Mouse (Mus musculus): Measurements from ENCODE around the gene Dchs1. TPM values are rescaled to one million over a fixed set of nuclear protein-coding genes. Genes with fewer than 3 reads are reported as not detected.
A peak's percentile ranks its signal among the peaks of the same experiment; 100 is the strongest.

The Dchs1 gene
- polyA plus RNA-seq (2011; ENCODE audit: insufficient read depth, insufficient read length, low replicate concordance, missing spikeins): 0.17 and 0.49 TPM in 2 replicates

- no peaks in the 10 kb centered on the region for H3K4me1 ChIP-seq (ENCODE audit: control insufficient read depth, insufficient read depth, low read length)
- no peak for TF ChIP-seq POLR2A (IDR thresholded peaks at IDR 0.05; ENCODE audit: borderline replicate concordance, control insufficient read depth, low read depth, low read length)
- H3K27ac ChIP-seq (ENCODE audit: control insufficient read depth, insufficient read depth, low read depth, low read length, poor library complexity): no peak within 1 kb of the TSS
- 5% methylated on average over 69 of the region's 97 CpGs for WGBS
- H3K4me3 ChIP-seq (replicated peaks; ENCODE audit: control insufficient read depth, low read depth, low read length): peak within 1 kb of the TSS; percentile 42
Measured at GRCm38 (mm10) chr7:105787285-105788140, at the start of gene Dchs1. TSS of gene Dchs1 (minus strand) at chr7:105787654.

DNA sequence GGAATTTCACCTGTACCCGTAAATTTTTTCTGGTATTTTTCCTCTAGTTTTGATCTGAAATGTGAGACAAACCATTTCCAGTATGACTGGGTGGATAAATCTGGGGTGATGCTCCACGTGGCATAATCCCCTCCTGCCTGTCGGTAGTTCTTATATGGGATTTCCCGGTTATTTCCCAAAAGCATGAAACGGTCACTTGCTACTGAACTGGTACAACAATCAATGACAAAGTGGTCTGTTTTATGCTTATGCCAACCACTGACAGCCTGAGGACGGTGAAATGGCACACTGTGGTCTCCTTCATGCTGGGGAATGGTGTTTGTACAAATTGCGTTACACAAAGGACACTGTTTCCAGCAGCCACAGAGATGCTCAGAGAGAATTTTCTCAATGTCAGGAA, 36.8 kb upstream of the Dchs1 start:
- no peak overlapping the region for H3K27ac ChIP-seq (ENCODE audit: control insufficient read depth, insufficient read depth, low read depth, low read length, poor library complexity)
- no peak overlapping the region for H3K4me3 ChIP-seq (replicated peaks; ENCODE audit: control insufficient read depth, low read depth, low read length)
- no peaks in the 10 kb centered on the region for H3K4me1 ChIP-seq (ENCODE audit: control insufficient read depth, insufficient read depth, low read length)
- TF ChIP-seq CTCF (IDR thresholded peaks at IDR 0.05; ENCODE audit: control insufficient read depth, insufficient read depth, low read length) (no peak), POLR2A (IDR thresholded peaks at IDR 0.05; ENCODE audit: borderline replicate concordance, control insufficient read depth, low read depth, low read length) (no peak)
- WGBS: 74% methylated on average over 7 of the region's 7 CpGs

- Histone ChIP-seq H3K4me1 (ENCODE audit: control insufficient read depth, insufficient read depth, low read length) (no peaks in the 10 kb centered on the region), H3K27ac (ENCODE audit: control insufficient read depth, insufficient read depth, low read depth, low read length, poor library complexity) (no peak overlapping the region), H3K4me3 (replicated peaks; ENCODE audit: control insufficient read depth, low read depth, low read length) (no peak overlapping the region)
- no peak for TF ChIP-seq CTCF (IDR thresholded peaks at IDR 0.05; ENCODE audit: control insufficient read depth, insufficient read depth, low read length)
- no peak for TF ChIP-seq POLR2A (IDR thresholded peaks at IDR 0.05; ENCODE audit: borderline replicate concordance, control insufficient read depth, low read depth, low read length)
- 0% methylated on average over 1 of the region's 1 CpGs for WGBS
Measured at GRCm38 (mm10) chr7:105818483-105818882, 31.0 kb upstream of the Dchs1 start.

- Histone ChIP-seq H3K4me3 (replicated peaks; ENCODE audit: control insufficient read depth, low read depth, low read length) (no peak overlapping the region), H3K27ac (ENCODE audit: control insufficient read depth, insufficient read depth, low read depth, low read length, poor library complexity) (no peak overlapping the region), H3K4me1 (ENCODE audit: control insufficient read depth, insufficient read depth, low read length) (no peaks in the 10 kb centered on the region)
- no peak for TF ChIP-seq CTCF (IDR thresholded peaks at IDR 0.05; ENCODE audit: control insufficient read depth, insufficient read depth, low read length)
- TF ChIP-seq POLR2A (IDR thresholded peaks at IDR 0.05; ENCODE audit: borderline replicate concordance, control insufficient read depth, low read depth, low read length): no peak
Measured at GRCm38 (mm10) chr7:105816736-105817135, 29.3 kb upstream of the Dchs1 start.

DNA sequence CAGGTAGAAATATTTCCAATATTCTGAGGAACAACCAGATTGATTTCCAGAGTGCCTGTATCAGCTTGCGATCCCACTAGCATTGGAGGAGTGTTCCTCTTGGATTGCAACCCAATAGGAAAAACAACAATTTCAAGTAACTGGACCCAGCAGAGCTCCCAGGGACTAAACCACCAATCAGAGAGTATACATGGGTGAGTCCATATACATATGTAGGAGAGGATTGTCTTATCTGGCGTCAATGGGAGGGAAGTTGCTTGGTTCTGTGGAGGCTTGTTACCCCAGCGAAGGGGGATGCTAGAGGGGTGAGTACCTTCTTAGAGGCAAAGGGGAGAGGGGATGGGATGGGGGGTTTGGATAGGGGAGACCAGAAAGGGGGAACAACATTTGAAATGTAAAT, 25.9 kb upstream of the Dchs1 start:
- Histone ChIP-seq H3K4me3 (replicated peaks; ENCODE audit: control insufficient read depth, low read depth, low read length) (no peak overlapping the region), H3K27ac (ENCODE audit: control insufficient read depth, insufficient read depth, low read depth, low read length, poor library complexity) (no peak overlapping the region), H3K4me1 (ENCODE audit: control insufficient read depth, insufficient read depth, low read length) (no peaks in the 10 kb centered on the region; the same call in 1 of the 2 replicates)
- TF ChIP-seq POLR2A (IDR thresholded peaks at IDR 0.05; ENCODE audit: borderline replicate concordance, control insufficient read depth, low read depth, low read length) (no peak), CTCF (IDR thresholded peaks at IDR 0.05; ENCODE audit: control insufficient read depth, insufficient read depth, low read length) (no peak)
- 86% methylated on average over 3 of the region's 3 CpGs for WGBS

- WGBS: 60% methylated on average over 3 of the region's 3 CpGs
- no peak for TF ChIP-seq CTCF (IDR thresholded peaks at IDR 0.05; ENCODE audit: control insufficient read depth, insufficient read depth, low read length)
- no peak for TF ChIP-seq POLR2A (IDR thresholded peaks at IDR 0.05; ENCODE audit: borderline replicate concordance, control insufficient read depth, low read depth, low read length)
- Histone ChIP-seq H3K4me1 (ENCODE audit: control insufficient read depth, insufficient read depth, low read length) (no peaks in the 10 kb centered on the region; the same call in 1 of the 2 replicates), H3K27ac (ENCODE audit: control insufficient read depth, insufficient read depth, low read depth, low read length, poor library complexity) (no peak overlapping the region), H3K4me3 (replicated peaks; ENCODE audit: control insufficient read depth, low read depth, low read length) (no peak overlapping the region)
Measured at GRCm38 (mm10) chr7:105812566-105812965, 25.1 kb upstream of the Dchs1 start.

- Histone ChIP-seq H3K27ac (ENCODE audit: control insufficient read depth, insufficient read depth, low read depth, low read length, poor library complexity) (no peak overlapping the region), H3K4me1 (ENCODE audit: control insufficient read depth, insufficient read depth, low read length) (no peaks in the 10 kb centered on the region; the same call in 1 of the 2 replicates), H3K4me3 (replicated peaks; ENCODE audit: control insufficient read depth, low read depth, low read length) (no peak overlapping the region)
- TF ChIP-seq CTCF (IDR thresholded peaks at IDR 0.05; ENCODE audit: control insufficient read depth, insufficient read depth, low read length) (no peak), POLR2A (IDR thresholded peaks at IDR 0.05; ENCODE audit: borderline replicate concordance, control insufficient read depth, low read depth, low read length) (no peak)
Measured at GRCm38 (mm10) chr7:105811516-105811915, 24.1 kb upstream of the Dchs1 start.

GRCm38 (mm10) chr7:105810877-105811489, 23.5 kb upstream of the Dchs1 start, which contains the start of gene Mrpl17:
TSS of gene Mrpl17 (minus strand) at chr7:105811099.
- peak within 1 kb of the TSS; percentile 96 for H3K4me3 ChIP-seq (replicated peaks; ENCODE audit: control insufficient read depth, low read depth, low read length)
- TF ChIP-seq POLR2A (IDR thresholded peaks at IDR 0.05; ENCODE audit: borderline replicate concordance, control insufficient read depth, low read depth, low read length) (peak; percentile 75; the same call in 1 of the 2 replicates), CTCF (IDR thresholded peaks at IDR 0.05; ENCODE audit: control insufficient read depth, insufficient read depth, low read length) (peak; percentile 82)
- under 1% methylated on average over 52 of the region's 52 CpGs for WGBS
- peak within 1 kb of the TSS; percentile 74 for H3K27ac ChIP-seq (ENCODE audit: control insufficient read depth, insufficient read depth, low read depth, low read length, poor library complexity)
- no peaks in the 10 kb centered on the region; the same call in 1 of the 2 replicates for H3K4me1 ChIP-seq (ENCODE audit: control insufficient read depth, insufficient read depth, low read length)
